Mouse (Mus musculus): ENCODE data around the gene Naa20. TPM values are rescaled to one million over a fixed set of nuclear protein-coding genes. Genes with fewer than 3 reads are reported as not detected.

The Naa20 gene
- total and polyA plus RNA-seq, 3 experiments = 79.8 to 264 (median 121) TPM

DNA sequence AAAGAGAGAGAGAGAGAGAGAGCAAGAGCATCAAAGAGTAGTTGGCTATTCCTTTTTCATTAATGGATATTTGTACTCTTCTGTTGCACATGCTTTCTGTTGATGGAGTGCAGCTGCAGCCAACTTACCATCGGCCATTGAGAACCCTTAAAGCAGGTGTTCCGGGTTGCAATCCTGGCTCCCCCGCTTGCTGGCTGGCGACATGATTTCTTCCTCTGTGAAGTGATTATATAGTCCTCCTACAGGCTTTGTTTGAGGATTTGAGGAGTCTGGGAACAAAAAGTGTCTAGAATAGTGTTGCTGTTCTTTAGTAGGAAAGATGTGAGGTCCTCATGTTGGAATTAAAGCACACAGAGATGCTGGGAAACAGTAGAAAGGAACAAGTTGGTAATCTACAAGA, 30.6 kb upstream of the Naa20 start:
- dilution Hi-C loops (cut with MboI; ENCODE audit: extremely low pct_ligation_motif_present, extremely low pct_unique_long_range_greater_than_20kb, low sequenced_read_pairs) = no loop called here
- no peaks in the 10 kb centered on the region for H3K36me3 ChIP-seq (replicated peaks in 1 of 2; ENCODE audit: control insufficient read depth in 1 of 2, insufficient read depth in 1 of 2, low read length in 1 of 2)
- peaks cover 6% of the 10 kb centered on the region for H3K9me3 ChIP-seq (replicated peaks; ENCODE audit: low read length)
- DNase-seq (ENCODE audit: extremely low read depth) = no peak
- TF ChIP-seq ELF1 (IDR thresholded peaks at IDR 0.05; ENCODE audit: low read depth, low read length) = no peak
- TF ChIP-seq UBTF (IDR thresholded peaks at IDR 0.05; ENCODE audit: low read depth, low read length) = no peak
- no peak for TF ChIP-seq CHD2 (IDR thresholded peaks at IDR 0.05; ENCODE audit: low read length)
- no peak for TF ChIP-seq MEF2A (IDR thresholded peaks at IDR 0.05; ENCODE audit: borderline replicate concordance, low read depth, low read length)
- no peak for TF ChIP-seq ETS1 (conservative IDR thresholded peaks at IDR 0.05; ENCODE audit: low read depth, low read length)
- no peak for TF ChIP-seq JUN (IDR thresholded peaks at IDR 0.05; ENCODE audit: insufficient read depth, low read depth, low read length)
- no peak for TF ChIP-seq TBP (conservative IDR thresholded peaks at IDR 0.05; ENCODE audit: low read depth, low read length)
- no peak for TF ChIP-seq IRF4 (IDR thresholded peaks at IDR 0.05; ENCODE audit: low read depth, low read length)
- TF ChIP-seq MYC (IDR thresholded peaks at IDR 0.05; ENCODE audit: low read depth, low read length) = no peak
- TF ChIP-seq NRF1 (IDR thresholded peaks at IDR 0.05; ENCODE audit: low read depth, low read length) = no peak
- no peak for TF ChIP-seq USF1 (IDR thresholded peaks at IDR 0.05; ENCODE audit: low read depth, low read length)
- TF ChIP-seq ZC3H11A (IDR thresholded peaks at IDR 0.05; ENCODE audit: low read depth, low read length) = no peak
- TF ChIP-seq ZKSCAN1 (IDR thresholded peaks at IDR 0.05; ENCODE audit: borderline replicate concordance, low read depth, low read length) = no peak
- no peak overlapping the region for H3K27ac ChIP-seq (ENCODE audit: insufficient read depth, low read depth)
- no peaks in the 10 kb centered on the region for H3K79me2 ChIP-seq (replicated peaks; ENCODE audit: control insufficient read depth, extremely low read depth, insufficient read depth, poor library complexity, severe bottlenecking)
- no peak overlapping the region for H3K9ac ChIP-seq (ENCODE audit: insufficient read depth, low read depth)
- no peak overlapping the region for H3K4me2 ChIP-seq (ENCODE audit: insufficient read depth, low read depth, poor library complexity, severe bottlenecking)
- in situ Hi-C loops (cut with MboI; ENCODE audit: low pct_ligation_motif_present, low pct_unique_long_range_greater_than_20kb, low sequenced_read_pairs) = no loop called here
- H3K4me3 ChIP-seq (replicated peaks in 1 of 3; ENCODE audit: low read depth in 2 of 3, low read length in 2 of 3, poor library complexity in 1 of 3) = no peak overlapping the region
- H3K4me1 ChIP-seq (ENCODE audit: control insufficient read depth in 1 of 2, insufficient read depth in 2 of 2) = peaks cover 0 to 7% of the 10 kb centered on the region in 2 experiments; a peak in 2 of 4 replicates
- H3K27me3 ChIP-seq (replicated peaks) = no peaks in the 10 kb centered on the region

DNA sequence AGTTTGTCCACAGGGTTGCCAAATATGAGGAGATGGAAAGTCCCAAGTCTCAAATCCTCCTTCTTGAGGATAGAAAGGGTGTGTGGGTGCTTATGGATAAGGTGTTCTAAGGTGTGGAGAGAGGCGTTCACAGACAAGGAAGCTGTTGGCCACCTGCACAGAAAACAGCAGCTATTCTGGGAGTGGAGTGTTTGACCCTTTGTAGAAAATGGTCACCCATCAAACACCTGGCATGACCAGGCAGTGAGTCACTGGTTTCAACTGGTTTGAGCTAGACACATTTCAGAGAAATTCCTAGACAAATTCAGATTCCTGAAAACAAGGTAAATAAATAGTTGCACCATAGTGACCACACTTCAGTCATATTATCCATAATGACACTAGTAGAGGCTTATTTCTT, 29.8 kb upstream of the Naa20 start:
- no peak overlapping the region for H3K9ac ChIP-seq (ENCODE audit: insufficient read depth, low read depth)
- no peak overlapping the region for H3K4me2 ChIP-seq (ENCODE audit: insufficient read depth, low read depth, poor library complexity, severe bottlenecking)
- no peak overlapping the region for H3K4me3 ChIP-seq (replicated peaks in 1 of 3; ENCODE audit: low read depth in 2 of 3, low read length in 2 of 3, poor library complexity in 1 of 3)
- H3K36me3 ChIP-seq (replicated peaks in 1 of 2; ENCODE audit: control insufficient read depth in 1 of 2, insufficient read depth in 1 of 2, low read length in 1 of 2) = no peaks in the 10 kb centered on the region
- no peak overlapping the region for H3K27ac ChIP-seq (ENCODE audit: insufficient read depth, low read depth)
- no peak for DNase-seq (ENCODE audit: extremely low read depth)
- H3K9me3 ChIP-seq (replicated peaks; ENCODE audit: low read length) = peaks cover 3% of the 10 kb centered on the region
- H3K79me2 ChIP-seq (replicated peaks; ENCODE audit: control insufficient read depth, extremely low read depth, insufficient read depth, poor library complexity, severe bottlenecking) = no peaks in the 10 kb centered on the region
- in situ Hi-C loops (cut with MboI; ENCODE audit: low pct_ligation_motif_present, low pct_unique_long_range_greater_than_20kb, low sequenced_read_pairs) = no loop called here
- dilution Hi-C loops (cut with MboI; ENCODE audit: extremely low pct_ligation_motif_present, extremely low pct_unique_long_range_greater_than_20kb, low sequenced_read_pairs) = no loop called here
- TF ChIP-seq USF1 (IDR thresholded peaks at IDR 0.05; ENCODE audit: low read depth, low read length) = no peak
- no peak for TF ChIP-seq JUND (conservative IDR thresholded peaks at IDR 0.05; ENCODE audit: low read depth, low read length)
- no peak for TF ChIP-seq JUN (IDR thresholded peaks at IDR 0.05; ENCODE audit: insufficient read depth, low read depth, low read length)
- TF ChIP-seq TCF12 (IDR thresholded peaks at IDR 0.05; ENCODE audit: low read depth, low read length) = no peak
- TF ChIP-seq IRF4 (IDR thresholded peaks at IDR 0.05; ENCODE audit: low read depth, low read length) = no peak
- TF ChIP-seq NELFE (IDR thresholded peaks at IDR 0.05; ENCODE audit: low read depth, low read length) = no peak
- no peaks in the 10 kb centered on the region for H3K27me3 ChIP-seq (replicated peaks)
- peaks cover 0 to 4% of the 10 kb centered on the region in 2 experiments; a peak in 1 of 4 replicates for H3K4me1 ChIP-seq (ENCODE audit: control insufficient read depth in 1 of 2, insufficient read depth in 2 of 2)

All from CH12.LX (cell line).